Mouse (Mus musculus) stomach, embryonic 16.5 days (tissue): ENCODE results near the gene Olfr644. TPM values are rescaled to one million over a fixed set of nuclear protein-coding genes. Genes with fewer than 3 reads are reported as not detected.

Source experiments
- ATAC-seq: fragments of 200-750 bp; cut with Nextera tagmentation; 2 replicates; pipeline ENCODE4 v1.8.0; 2017; ENCODE audit warnings: moderate number of reproducible peaks, moderate TSS enrichment; ENCODE audit not compliant: insufficient read depth, low FRiP score
- H3K27ac ChIP-seq: fragments of 300-500 bp; sonication (generic); 2 replicates; pipeline ENCODE4 v1.5.1; 2014; ENCODE audit warnings: low read length
- H3K27me3 ChIP-seq: fragments of 300-500 bp; sonication (generic); 2 replicates; pipeline ENCODE4 v1.6.1; 2014; ENCODE audit warnings: low read length, control low read depth, mixed read lengths; ENCODE audit not compliant: control insufficient read depth, insufficient read depth
- H3K36me3 ChIP-seq: fragments of 300-500 bp; sonication (generic); 2 replicates; pipeline ENCODE4 v1.6.1; 2014; ENCODE audit warnings: low read length; ENCODE audit not compliant: control insufficient read depth, insufficient read depth
- H3K4me1 ChIP-seq: fragments of 300-500 bp; sonication (generic); 2 replicates; pipeline ENCODE4 v1.6.1; 2014; ENCODE audit warnings: low read length, control low read depth, mixed read lengths; ENCODE audit not compliant: control insufficient read depth, insufficient read depth
- H3K4me2 ChIP-seq: fragments of 300-500 bp; sonication (generic); 2 replicates; pipeline ENCODE4 v1.6.1; 2014; ENCODE audit warnings: low read depth, low read length, mixed read lengths
- H3K4me3 ChIP-seq: fragments of 300-500 bp; sonication (generic); replicated peaks from 2 replicates; pipeline ENCODE4 v1.5.1; 2014; ENCODE audit warnings: mild to moderate bottlenecking, low read length
- H3K9ac ChIP-seq: fragments of 300-500 bp; sonication (generic); 2 replicates; pipeline ENCODE4 v1.6.1; 2014; ENCODE audit warnings: low read length
- H3K9me3 ChIP-seq: fragments of 300-500 bp; sonication (generic); replicated peaks from 2 replicates; pipeline ENCODE4 v1.6.1; 2016; ENCODE audit warnings: low read length, control low read depth; ENCODE audit not compliant: control insufficient read depth
- WGBS: fragments of 180-500 bp; shearing (Covaris S2); extraction: QIAGEN DNeasy Blood & Tissue Kit; methylation state at CpG from one replicate; pipeline ENCODE4 v1.1.7; 2014; 5-methylcytosine and 5-hydroxymethylcytosine counted together
- polyA plus RNA-seq: library from polyadenylated mRNA; unstranded; fragments of >200 nt; fragmentation: Nextera tagmentation; extraction: Ambion mirVana; gene quantifications from 2 replicates; pipeline ENCODE4 v1.2.1, GENCODE M21; 2015

The Olfr644 gene
- polyA plus RNA-seq, 1 experiment from 2014 or later: not detected

DNA sequence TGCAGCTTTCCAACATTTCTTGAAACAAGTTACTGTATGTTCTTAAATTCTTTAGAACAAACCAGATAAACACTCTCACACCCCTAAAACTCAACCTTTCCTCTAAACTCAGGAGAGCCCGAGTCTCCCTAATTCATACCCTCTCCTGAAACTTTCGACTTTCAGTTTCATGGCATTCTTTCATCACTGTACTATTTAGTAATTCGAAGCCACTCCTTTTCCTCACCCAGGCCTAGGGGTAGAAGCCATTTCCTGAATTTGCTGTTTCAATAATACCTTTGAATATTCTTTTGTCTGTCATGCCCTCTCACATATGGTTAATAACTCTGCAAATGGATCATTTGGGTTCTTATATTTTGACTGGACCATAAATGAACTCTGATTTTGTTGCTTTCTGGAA is 44.7 kb downstream of the Olfr644 start:
- Histone ChIP-seq H3K36me3 (no peaks in the 10 kb centered on the region), H3K27me3 (no peaks in the 10 kb centered on the region), H3K9ac (no peak overlapping the region), H3K4me1 (no peaks in the 10 kb centered on the region), H3K27ac (no peak overlapping the region), H3K9me3 (no peaks in the 10 kb centered on the region), H3K4me2 (no peak overlapping the region), H3K4me3 (no peak overlapping the region)
- ATAC-seq: no peak
- WGBS: 77% methylated on average over 3 of the region's 3 CpGs

DNA sequence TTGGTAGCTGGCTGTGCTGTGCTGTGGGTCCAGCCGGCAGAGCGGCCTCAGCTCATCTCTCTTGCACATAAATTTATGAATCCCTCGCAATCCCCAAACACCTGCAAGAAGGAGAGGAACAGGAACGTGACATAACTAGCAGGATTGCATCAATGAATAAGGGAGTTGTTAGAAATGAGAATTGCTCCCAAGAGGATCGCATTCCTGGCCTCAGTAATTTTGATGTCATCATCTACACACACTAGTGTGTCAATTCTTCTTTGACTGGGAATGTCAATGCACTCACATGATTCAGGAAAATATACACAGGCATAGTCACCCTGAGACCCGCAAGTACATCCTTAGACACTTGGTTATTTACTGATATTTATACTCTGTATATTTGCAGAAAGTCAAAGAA is 46.2 kb downstream of the Olfr644 start, which contains the start of gene Olfr640:
Olfr640 (minus strand) TSS at position 101 of the 400 bp plus-strand sequence.
- Histone ChIP-seq H3K27ac (no peak within 1 kb of the TSS), H3K9ac (no peak within 1 kb of the TSS), H3K9me3 (no peaks in the 10 kb centered on the region), H3K4me3 (no peak within 1 kb of the TSS), H3K4me2 (no peak within 1 kb of the TSS), H3K4me1 (no peaks in the 10 kb centered on the region), H3K36me3 (no peaks in the 10 kb centered on the region), H3K27me3 (no peaks in the 10 kb centered on the region)
- 75% methylated on average over 6 of the region's 6 CpGs for whole genome bisulfite sequencing
- ATAC-seq: no peak

GRCm38 (mm10) chr7:104021651-104022050 is 50.0 kb downstream of the Olfr644 start:
- H3K4me2 ChIP-seq: no peak overlapping the region
- H3K27me3 ChIP-seq: no peaks in the 10 kb centered on the region
- WGBS: 88% methylated on average over 6 of the region's 6 CpGs
- no peaks in the 10 kb centered on the region for H3K9me3 ChIP-seq
- H3K9ac ChIP-seq: no peak overlapping the region
- ATAC-seq: no peak
- no peaks in the 10 kb centered on the region for H3K4me1 ChIP-seq
- no peak overlapping the region for H3K27ac ChIP-seq
- no peaks in the 10 kb centered on the region for H3K36me3 ChIP-seq
- H3K4me3 ChIP-seq: no peak overlapping the region

DNA sequence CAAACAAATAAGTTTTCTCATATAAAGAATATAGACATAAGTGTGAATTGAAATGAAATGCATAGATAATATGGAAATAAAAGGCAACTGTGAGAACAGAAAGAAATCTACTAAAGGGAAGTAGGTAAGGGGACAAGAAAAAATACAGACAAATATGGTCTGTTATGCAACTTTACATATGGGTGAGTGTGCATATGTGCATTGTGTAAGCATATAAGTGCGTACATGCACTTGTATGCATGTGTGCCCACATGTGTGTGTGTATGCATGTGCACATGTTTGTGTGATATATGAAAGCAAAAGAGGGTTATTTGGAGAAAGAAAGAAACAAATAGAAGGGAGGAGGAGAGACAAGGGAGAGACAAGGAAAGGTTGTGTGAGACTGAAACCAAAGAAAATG is 52.7 kb downstream of the Olfr644 start:
- no peak for ATAC-seq
- Histone ChIP-seq H3K9ac (no peak overlapping the region), H3K4me1 (no peaks in the 10 kb centered on the region), H3K27ac (no peak overlapping the region), H3K36me3 (no peaks in the 10 kb centered on the region), H3K9me3 (no peaks in the 10 kb centered on the region), H3K4me3 (no peak overlapping the region), H3K4me2 (no peak overlapping the region), H3K27me3 (no peaks in the 10 kb centered on the region)
- WGBS: 79% methylated on average over 1 of the region's 1 CpGs

- Histone ChIP-seq H3K9ac (no peak within 1 kb of the TSS), H3K9me3 (no peaks in the 10 kb centered on the region), H3K36me3 (no peaks in the 10 kb centered on the region), H3K4me3 (no peak within 1 kb of the TSS), H3K4me2 (no peak within 1 kb of the TSS), H3K27ac (no peak within 1 kb of the TSS), H3K4me1 (no peaks in the 10 kb centered on the region), H3K27me3 (no peaks in the 10 kb centered on the region)
- no peak for ATAC-seq
Observed at GRCm38 (mm10) chr7:104017203-104017602, 54.5 kb downstream of the Olfr644 start, which contains the start of gene Olfr639. Gene Olfr639, minus strand, starts transcription at chr7:104017303.

Other genes starting within 250 kb of the Olfr644 start
- 8,981 and 9,755 TPM in 2 replicates for gene Hbb-bs, start 243.8 kb downstream of the Olfr644 start, polyA plus RNA-seq
- not detected in 2 replicates for gene Hbb-bh2, start 231.3 kb downstream of the Olfr644 start, polyA plus RNA-seq
- gene Hbb-bh1, start 228.7 kb downstream of the Olfr644 start, polyA plus RNA-seq: 0.95 and 1.4 TPM in 2 replicates
- gene Hbb-y, start 218.7 kb downstream of the Olfr644 start, polyA plus RNA-seq: 35.5 and 42.6 TPM in 2 replicates
- not detected in 2 replicates for gene Olfr66, start 185.6 kb downstream of the Olfr644 start, polyA plus RNA-seq
- not detected in 2 replicates for gene Olfr64, start 177.4 kb downstream of the Olfr644 start, polyA plus RNA-seq
- not detected in 2 replicates for gene Olfr65, start 168.4 kb downstream of the Olfr644 start, polyA plus RNA-seq
- gene Olfr631, start 143.0 kb downstream of the Olfr644 start, polyA plus RNA-seq: not detected in 2 replicates
- not detected in 2 replicates for gene Olfr632, start 137.5 kb downstream of the Olfr644 start, polyA plus RNA-seq
- gene Olfr633, start 127.4 kb downstream of the Olfr644 start, polyA plus RNA-seq: not detected in 2 replicates
- 0.01 TPM in 1 of 2 replicates, not detected in the other for gene Olfr635, start 100.7 kb downstream of the Olfr644 start, polyA plus RNA-seq
- gene Olfr638, start 73.1 kb downstream of the Olfr644 start, polyA plus RNA-seq: not detected in 2 replicates
- not detected in 2 replicates for gene Olfr639, start 54.6 kb downstream of the Olfr644 start, polyA plus RNA-seq
- not detected in 2 replicates for gene Olfr640, start 46.3 kb downstream of the Olfr644 start, polyA plus RNA-seq
- not detected in 2 replicates for gene Olfr641, start 36.4 kb downstream of the Olfr644 start, polyA plus RNA-seq
- gene Olfr642, start 19.2 kb downstream of the Olfr644 start, polyA plus RNA-seq: not detected in 2 replicates
- not detected in 2 replicates for gene 4930516K23Rik, start 10.4 kb downstream of the Olfr644 start, polyA plus RNA-seq
- not detected in 2 replicates for gene Olfr645, start 13.6 kb upstream of the Olfr644 start, polyA plus RNA-seq
- not detected in 2 replicates for gene Olfr646, start 33.0 kb upstream of the Olfr644 start, polyA plus RNA-seq
- gene Ubqln5, start 58.0 kb upstream of the Olfr644 start, polyA plus RNA-seq: not detected in 2 replicates
- not detected in 2 replicates for gene Olfr643, start 65.5 kb upstream of the Olfr644 start, polyA plus RNA-seq
- not detected in 2 replicates for gene Ubqln3, start 71.4 kb upstream of the Olfr644 start, polyA plus RNA-seq
- gene Ubqlnl, start 78.7 kb upstream of the Olfr644 start, polyA plus RNA-seq: not detected in 2 replicates
- gene Olfm5, start 93.0 kb upstream of the Olfr644 start, polyA plus RNA-seq: not detected in 2 replicates
- gene Olfr648, start 111.5 kb upstream of the Olfr644 start, polyA plus RNA-seq: 0.26 and 0.27 TPM in 2 replicates
- gene Olfr649, start 124.1 kb upstream of the Olfr644 start, polyA plus RNA-seq: not detected in 2 replicates
- 0.87 and 0.89 TPM in 2 replicates for gene Trim6, start 146.9 kb upstream of the Olfr644 start, polyA plus RNA-seq
- gene Trim34a, start 172.6 kb upstream of the Olfr644 start, polyA plus RNA-seq: 1.8 and 2.2 TPM in 2 replicates
- 0.54 and 0.62 TPM in 2 replicates for gene Trim5, start 216.2 kb upstream of the Olfr644 start, polyA plus RNA-seq
- 5.3 and 6.1 TPM in 2 replicates for gene Trim12a, start 243.6 kb upstream of the Olfr644 start, polyA plus RNA-seq